Mouse (Mus musculus): ENCODE data around the gene Syn3. TPM values are rescaled to one million over a fixed set of nuclear protein-coding genes. Genes with fewer than 3 reads are reported as not detected.

Syn3 gene
- total and polyA plus RNA-seq, 2 experiments from 2014 or later, result 22.0 to 67.0 TPM

GRCm38 (mm10) chr10:86275585-86275984, 223.1 kb downstream of the Syn3 start:
- Histone ChIP-seq H3K4me2 (ENCODE audit: low read depth, low read length, poor library complexity, severe bottlenecking) (no peak overlapping the region), H3K27me3 (ENCODE audit: insufficient read depth, low read length) (no peaks in the 10 kb centered on the region), H3K27ac (ENCODE audit: low read depth, low read length) (no peak overlapping the region), H3K36me3 (ENCODE audit: insufficient read depth, low read length) (no peaks in the 10 kb centered on the region), H3K9ac (replicated peaks; ENCODE audit: low read length, poor library complexity, severe bottlenecking) (no peak overlapping the region), H3K9me3 (ENCODE audit: low read length) (no peaks in the 10 kb centered on the region), H3K4me3 (ENCODE audit: low read depth, low read length) (no peak overlapping the region), H3K4me1 (ENCODE audit: insufficient read depth, low read length) (no peaks in the 10 kb centered on the region)
- no peak for TF ChIP-seq CTCF (IDR thresholded peaks at IDR 0.05)
- DNase-seq (ENCODE audit: low spot score), result no peak
- 86% methylated on average over 5 of the region's 5 CpGs for WGBS
- no peak for ATAC-seq (ENCODE audit: low FRiP score)

DNA sequence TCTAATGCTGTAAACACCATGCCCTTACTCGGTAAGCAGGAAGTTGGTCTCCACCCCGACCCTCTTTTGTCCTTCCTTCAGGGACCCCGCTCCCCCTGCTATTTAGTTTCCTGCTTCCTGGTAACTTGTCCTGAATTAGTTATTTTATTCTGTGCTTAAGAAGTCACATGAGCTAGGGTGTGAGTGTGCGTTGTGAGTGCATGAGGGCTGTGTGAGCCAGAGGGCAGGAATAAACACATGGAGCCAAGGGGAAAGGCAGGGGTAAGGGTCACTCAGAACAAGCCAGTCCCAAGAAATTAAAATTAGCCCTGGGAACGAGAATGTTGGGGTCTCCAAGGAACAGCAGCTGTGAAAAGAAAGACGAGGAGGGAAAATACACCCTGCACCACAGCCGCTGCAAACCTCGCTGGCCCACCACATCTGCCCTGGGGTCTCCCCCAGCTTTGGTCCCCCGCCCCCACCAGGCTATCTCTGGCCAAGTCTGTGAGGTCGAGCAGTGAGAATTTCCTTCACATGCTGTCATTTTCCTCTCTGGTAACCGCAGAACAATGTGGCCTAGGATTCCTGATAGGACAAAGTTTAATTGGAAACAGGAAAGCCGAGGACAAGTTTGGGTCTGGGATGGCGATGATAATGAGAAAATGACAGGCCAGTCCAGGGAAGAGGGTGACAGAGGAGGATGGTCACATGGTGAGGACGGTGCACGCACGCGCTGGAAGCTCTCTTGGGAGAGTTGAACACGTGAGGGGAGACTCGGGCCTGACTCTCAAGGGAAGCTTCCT, 225.1 kb downstream of the Syn3 start:
- Histone ChIP-seq H3K9ac (replicated peaks; ENCODE audit: low read length, poor library complexity, severe bottlenecking) (no peak overlapping the region), H3K4me1 (ENCODE audit: insufficient read depth, low read length) (no peaks in the 10 kb centered on the region), H3K4me2 (ENCODE audit: low read depth, low read length, poor library complexity, severe bottlenecking) (no peak overlapping the region), H3K36me3 (ENCODE audit: insufficient read depth, low read length) (no peaks in the 10 kb centered on the region), H3K27me3 (ENCODE audit: insufficient read depth, low read length) (no peaks in the 10 kb centered on the region), H3K9me3 (ENCODE audit: low read length) (no peaks in the 10 kb centered on the region), H3K4me3 (ENCODE audit: low read depth, low read length) (no peak overlapping the region), H3K27ac (ENCODE audit: low read depth, low read length) (no peak overlapping the region)
- WGBS, result 68% methylated on average over 19 of the region's 19 CpGs
- no peak for TF ChIP-seq CTCF (IDR thresholded peaks at IDR 0.05)
- ATAC-seq (ENCODE audit: low FRiP score), result no peak
- DNase-seq (ENCODE audit: low spot score), result no peak

GRCm38 (mm10) chr10:86272826-86273225, 225.9 kb downstream of the Syn3 start:
- H3K4me1 ChIP-seq (ENCODE audit: insufficient read depth, low read length), result no peaks in the 10 kb centered on the region
- H3K4me3 ChIP-seq (ENCODE audit: low read depth, low read length), result no peak overlapping the region
- 91% methylated on average over 3 of the region's 3 CpGs for WGBS
- no peak for TF ChIP-seq CTCF (IDR thresholded peaks at IDR 0.05)
- H3K9ac ChIP-seq (replicated peaks; ENCODE audit: low read length, poor library complexity, severe bottlenecking), result no peak overlapping the region
- ATAC-seq (ENCODE audit: low FRiP score) (no peak), DNase-seq (ENCODE audit: low spot score) (no peak)
- H3K9me3 ChIP-seq (ENCODE audit: low read length), result no peaks in the 10 kb centered on the region
- no peak overlapping the region for H3K4me2 ChIP-seq (ENCODE audit: low read depth, low read length, poor library complexity, severe bottlenecking)
- no peak overlapping the region for H3K27ac ChIP-seq (ENCODE audit: low read depth, low read length)
- no peaks in the 10 kb centered on the region for H3K36me3 ChIP-seq (ENCODE audit: insufficient read depth, low read length)
- H3K27me3 ChIP-seq (ENCODE audit: insufficient read depth, low read length), result no peaks in the 10 kb centered on the region

DNA sequence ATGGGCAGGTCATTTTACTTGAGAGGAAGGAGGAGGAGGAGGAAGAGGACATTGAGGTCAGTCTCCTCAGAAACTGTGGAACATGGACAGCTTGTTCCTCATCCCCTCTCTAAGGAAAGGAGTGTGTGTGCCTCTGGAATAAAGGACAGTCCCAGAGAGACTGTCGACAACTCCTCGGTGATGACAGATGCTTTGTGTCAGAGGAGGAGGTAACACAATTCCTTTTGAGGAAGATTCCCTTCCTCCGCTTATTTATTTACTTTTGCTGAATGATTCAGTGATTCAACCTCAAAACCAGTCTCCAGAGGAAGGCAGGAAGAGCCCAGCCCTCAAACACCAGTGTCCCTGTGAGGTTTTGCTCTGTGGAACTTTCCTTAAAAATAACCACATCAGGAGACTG, 228.4 kb downstream of the Syn3 start:
- H3K36me3 ChIP-seq (ENCODE audit: insufficient read depth, low read length), result no peaks in the 10 kb centered on the region
- DNase-seq (ENCODE audit: low spot score) (no peak), ATAC-seq (ENCODE audit: low FRiP score) (no peak)
- no peak for TF ChIP-seq CTCF (IDR thresholded peaks at IDR 0.05)
- H3K27ac ChIP-seq (ENCODE audit: low read depth, low read length), result no peak overlapping the region
- H3K9ac ChIP-seq (replicated peaks; ENCODE audit: low read length, poor library complexity, severe bottlenecking), result no peak overlapping the region
- WGBS, result 76% methylated on average over 3 of the region's 3 CpGs
- H3K4me3 ChIP-seq (ENCODE audit: low read depth, low read length), result no peak overlapping the region
- H3K9me3 ChIP-seq (ENCODE audit: low read length), result no peaks in the 10 kb centered on the region
- no peaks in the 10 kb centered on the region for H3K4me1 ChIP-seq (ENCODE audit: insufficient read depth, low read length)
- no peak overlapping the region for H3K4me2 ChIP-seq (ENCODE audit: low read depth, low read length, poor library complexity, severe bottlenecking)
- no peaks in the 10 kb centered on the region for H3K27me3 ChIP-seq (ENCODE audit: insufficient read depth, low read length)

DNA sequence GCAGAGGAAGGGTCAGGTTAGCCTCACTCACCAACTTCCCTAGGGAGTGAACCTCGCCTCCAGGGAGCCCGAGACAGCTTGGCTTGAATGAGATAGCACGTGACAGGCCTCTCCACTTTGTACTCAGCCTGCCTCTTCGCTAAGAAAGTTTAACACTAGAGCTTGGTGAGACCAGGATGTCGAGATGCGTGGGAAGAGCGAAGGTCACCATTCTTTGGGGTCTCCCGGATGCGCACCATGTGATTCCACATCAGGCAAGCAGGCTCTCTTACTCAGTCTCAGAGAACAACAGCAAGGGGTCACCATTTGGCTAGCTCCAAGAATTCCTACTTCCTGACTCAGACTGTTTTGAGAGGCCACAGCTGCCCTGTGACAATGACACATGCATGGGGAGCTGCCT, 234.1 kb downstream of the Syn3 start:
- 88% methylated on average over 9 of the region's 9 CpGs for WGBS
- TF ChIP-seq CTCF (IDR thresholded peaks at IDR 0.05), result no peak
- no peak overlapping the region for H3K27ac ChIP-seq (ENCODE audit: low read depth, low read length)
- H3K4me2 ChIP-seq (ENCODE audit: low read depth, low read length, poor library complexity, severe bottlenecking), result no peak overlapping the region
- H3K9ac ChIP-seq (replicated peaks; ENCODE audit: low read length, poor library complexity, severe bottlenecking), result no peak overlapping the region
- no peak overlapping the region for H3K4me3 ChIP-seq (ENCODE audit: low read depth, low read length)
- no peaks in the 10 kb centered on the region for H3K27me3 ChIP-seq (ENCODE audit: insufficient read depth, low read length)
- H3K4me1 ChIP-seq (ENCODE audit: insufficient read depth, low read length), result no peaks in the 10 kb centered on the region
- no peak for ATAC-seq (ENCODE audit: low FRiP score)
- DNase-seq (ENCODE audit: low spot score), result no peak
- H3K9me3 ChIP-seq (ENCODE audit: low read length), result 0 out of 2 replicates have a peak, but pooled peaks cover 3% of the 10 kb centered on the region
- no peaks in the 10 kb centered on the region for H3K36me3 ChIP-seq (ENCODE audit: insufficient read depth, low read length)

DNA sequence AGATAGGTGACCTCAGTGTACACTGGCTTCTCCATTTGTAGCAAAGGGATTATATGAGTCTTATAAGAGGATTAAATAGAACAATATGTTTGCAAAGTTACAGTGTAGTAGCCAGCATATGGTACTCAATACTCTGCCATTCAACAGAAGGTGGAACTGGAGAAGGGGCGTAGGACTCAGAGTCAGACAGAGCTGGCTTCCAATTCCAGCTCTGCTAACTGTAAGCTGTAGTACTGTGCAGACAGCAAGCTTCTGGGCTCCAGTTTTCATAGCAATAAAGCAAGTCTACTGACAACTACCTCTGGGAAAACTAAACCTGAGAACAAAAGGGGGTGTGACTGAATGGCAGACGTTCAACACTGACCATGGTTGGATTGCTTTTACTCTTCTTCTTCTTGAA, 237.0 kb downstream of the Syn3 start:
- Histone ChIP-seq H3K4me3 (ENCODE audit: low read depth, low read length) (no peak overlapping the region), H3K4me1 (ENCODE audit: insufficient read depth, low read length) (no peaks in the 10 kb centered on the region), H3K9me3 (ENCODE audit: low read length) (0 out of 2 replicates have a peak, but pooled peaks cover 3% of the 10 kb centered on the region), H3K9ac (replicated peaks; ENCODE audit: low read length, poor library complexity, severe bottlenecking) (no peak overlapping the region), H3K27ac (ENCODE audit: low read depth, low read length) (no peak overlapping the region), H3K36me3 (ENCODE audit: insufficient read depth, low read length) (no peaks in the 10 kb centered on the region), H3K27me3 (ENCODE audit: insufficient read depth, low read length) (no peaks in the 10 kb centered on the region), H3K4me2 (ENCODE audit: low read depth, low read length, poor library complexity, severe bottlenecking) (no peak overlapping the region)
- DNase-seq (ENCODE audit: low spot score) (no peak), ATAC-seq (ENCODE audit: low FRiP score) (no peak)
- 75% methylated on average over 2 of the region's 2 CpGs for WGBS
- no peak for TF ChIP-seq CTCF (IDR thresholded peaks at IDR 0.05)
